Mouse (Mus musculus): ENCODE measurements around the gene Mindy4. TPM values are rescaled to one million over a fixed set of nuclear protein-coding genes. Genes with fewer than 3 reads are reported as not detected.
A peak's percentile ranks its signal among the peaks of the same experiment; 100 is the strongest.

Gene Mindy4
- polyA plus RNA-seq, 1 experiment from 2014 or later = 1.2 TPM

DNA sequence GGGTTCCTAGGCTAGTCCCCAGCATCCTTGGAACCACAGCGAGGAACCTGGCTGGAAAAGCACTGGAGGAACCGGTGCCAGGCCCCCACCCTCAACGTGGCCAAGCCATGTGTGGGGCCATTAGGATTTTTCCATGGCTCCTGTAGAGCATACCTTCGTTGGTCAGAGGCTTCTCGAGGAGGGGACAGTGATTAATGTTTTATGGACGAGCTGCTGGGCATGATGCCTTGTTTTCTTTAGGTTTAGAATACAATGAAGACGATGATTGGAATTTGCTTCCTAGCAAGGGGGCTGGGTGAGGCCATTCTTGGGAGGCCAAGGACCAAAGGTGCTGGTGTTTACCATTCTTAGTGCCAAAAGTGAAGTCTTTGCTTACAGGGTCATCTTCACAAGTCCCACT is 148.5 kb downstream of the Mindy4 start:
- Histone ChIP-seq H3K9ac (ENCODE audit: low read depth, low read length) (no peak overlapping the region), H3K36me3 (ENCODE audit: control insufficient read depth, insufficient read depth) (no peaks in the 10 kb centered on the region), H3K4me1 (ENCODE audit: control insufficient read depth, low read depth, low read length) (peaks cover 38% of the 10 kb centered on the region), H3K9me3 (replicated peaks; ENCODE audit: control insufficient read depth, low read length) (no peaks in the 10 kb centered on the region), H3K4me3 (ENCODE audit: low read depth, low read length) (no peak overlapping the region), H3K4me2 (ENCODE audit: low read depth, low read length) (no peak overlapping the region), H3K27ac (ENCODE audit: low read length) (no peak overlapping the region), H3K27me3 (ENCODE audit: control insufficient read depth, insufficient read depth, low read depth, low read length) (no peaks in the 10 kb centered on the region)
- ATAC-seq (ENCODE audit: low read depth) = no peak
- WGBS (ENCODE audit: insufficient replicate concordance) = 59% methylated on average over 7 of the region's 7 CpGs

DNA sequence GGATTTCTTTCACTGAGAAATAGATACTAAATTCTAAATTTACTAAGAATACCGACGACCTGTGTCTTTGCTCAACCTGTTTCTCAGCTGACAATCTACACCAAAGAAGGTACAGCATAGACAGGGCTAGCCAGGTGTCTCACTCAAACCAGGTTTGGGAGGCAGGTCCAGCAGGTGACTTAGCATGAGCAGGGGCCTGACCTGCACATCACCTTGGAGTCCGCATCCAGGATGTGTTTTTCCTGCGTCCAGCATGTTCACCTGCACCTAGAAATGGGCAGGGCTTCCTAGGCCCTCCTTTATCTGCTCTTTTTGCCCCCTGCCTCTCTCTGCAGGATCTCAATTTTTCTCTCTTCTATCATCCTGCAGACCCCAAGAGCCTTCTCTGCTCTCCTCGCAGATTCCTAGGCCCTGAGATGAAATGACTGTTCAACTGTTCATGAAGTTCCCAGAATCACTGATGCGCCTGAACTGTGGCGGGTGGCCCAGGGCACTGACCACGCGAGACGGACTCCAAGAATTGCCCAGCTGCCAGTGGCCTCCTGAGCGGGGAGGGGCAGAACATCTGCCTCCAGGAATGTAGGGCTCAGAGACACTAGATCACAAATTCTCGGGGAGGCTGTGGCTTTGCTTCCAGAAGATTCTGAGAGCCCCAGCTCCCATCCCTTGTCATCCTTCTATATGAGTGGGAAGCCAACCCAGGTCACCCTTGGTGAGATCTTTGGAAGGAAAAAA is 150.7 kb downstream of the Mindy4 start:
- Histone ChIP-seq H3K9me3 (replicated peaks; ENCODE audit: control insufficient read depth, low read length) (no peaks in the 10 kb centered on the region), H3K27me3 (ENCODE audit: control insufficient read depth, insufficient read depth, low read depth, low read length) (no peaks in the 10 kb centered on the region), H3K4me2 (ENCODE audit: low read depth, low read length) (no peak overlapping the region), H3K36me3 (ENCODE audit: control insufficient read depth, insufficient read depth) (no peaks in the 10 kb centered on the region), H3K4me3 (ENCODE audit: low read depth, low read length) (no peak overlapping the region), H3K4me1 (ENCODE audit: control insufficient read depth, low read depth, low read length) (peaks cover 39% of the 10 kb centered on the region), H3K9ac (ENCODE audit: low read depth, low read length) (no peak overlapping the region), H3K27ac (ENCODE audit: low read length) (no peak overlapping the region)
- 72% methylated on average over 12 of the region's 12 CpGs for WGBS (ENCODE audit: insufficient replicate concordance)
- ATAC-seq (ENCODE audit: low read depth) = no peak

DNA sequence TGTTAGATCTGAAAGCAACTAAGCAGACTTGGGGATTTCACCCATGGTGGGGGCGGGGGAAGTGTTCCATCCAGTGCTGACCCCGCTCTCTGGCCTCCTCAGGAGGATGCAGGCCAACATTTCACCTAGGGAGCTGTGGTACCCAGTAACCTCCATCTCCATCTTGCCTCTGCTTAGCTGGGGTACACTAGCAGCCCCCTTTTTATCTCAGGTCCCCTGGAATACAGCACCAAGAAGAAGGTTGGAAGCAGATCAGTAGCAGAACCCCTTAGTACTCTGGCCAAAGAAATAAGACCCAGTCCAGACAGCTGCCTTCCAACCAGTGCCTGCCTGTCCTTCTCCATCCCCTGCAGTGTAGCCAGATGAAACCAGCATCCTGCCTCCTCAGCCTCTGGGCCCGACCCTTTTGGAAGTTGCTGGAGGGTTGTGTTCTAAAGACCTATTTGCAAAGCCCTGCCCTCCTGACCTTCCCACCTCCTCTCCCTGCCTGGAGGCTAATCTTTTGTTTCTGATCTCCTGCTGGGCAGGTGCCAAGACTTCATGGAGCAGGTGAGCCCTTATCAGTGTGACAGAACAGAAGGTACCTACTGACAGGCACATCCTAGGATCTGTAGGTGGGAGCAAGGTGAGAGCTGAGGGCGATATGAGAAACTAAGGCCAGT is 151.4 kb downstream of the Mindy4 start:
- Histone ChIP-seq H3K36me3 (ENCODE audit: control insufficient read depth, insufficient read depth) (no peaks in the 10 kb centered on the region), H3K9me3 (replicated peaks; ENCODE audit: control insufficient read depth, low read length) (no peaks in the 10 kb centered on the region), H3K4me1 (ENCODE audit: control insufficient read depth, low read depth, low read length) (peaks cover 40% of the 10 kb centered on the region), H3K27ac (ENCODE audit: low read length) (no peak overlapping the region), H3K4me3 (ENCODE audit: low read depth, low read length) (no peak overlapping the region), H3K9ac (ENCODE audit: low read depth, low read length) (no peak overlapping the region), H3K27me3 (ENCODE audit: control insufficient read depth, insufficient read depth, low read depth, low read length) (no peaks in the 10 kb centered on the region), H3K4me2 (ENCODE audit: low read depth, low read length) (no peak overlapping the region)
- ATAC-seq (ENCODE audit: low read depth) = no peak
- 69% methylated on average over 4 of the region's 4 CpGs for WGBS (ENCODE audit: insufficient replicate concordance)

DNA sequence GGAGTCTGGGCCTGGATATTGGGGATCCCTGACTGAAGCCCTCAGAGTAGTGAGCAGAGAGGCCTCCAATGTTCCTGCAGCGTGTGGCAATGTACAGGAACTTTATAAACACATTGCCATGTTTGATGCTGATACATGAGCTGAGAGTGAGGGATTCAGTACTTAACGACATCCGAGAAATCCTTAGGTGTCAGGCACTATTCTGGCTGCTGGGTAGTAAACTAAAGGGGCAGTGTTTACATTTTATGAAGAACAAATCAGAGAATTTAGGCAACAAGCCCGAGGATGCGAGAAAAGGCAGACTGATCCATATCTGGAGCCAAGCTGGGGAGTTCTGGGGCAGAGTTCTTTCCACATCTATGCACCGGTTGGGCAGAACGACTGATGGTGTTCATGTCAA is 152.4 kb downstream of the Mindy4 start:
- Histone ChIP-seq H3K4me3 (ENCODE audit: low read depth, low read length) (no peak overlapping the region), H3K27me3 (ENCODE audit: control insufficient read depth, insufficient read depth, low read depth, low read length) (no peaks in the 10 kb centered on the region), H3K4me2 (ENCODE audit: low read depth, low read length) (no peak overlapping the region), H3K36me3 (ENCODE audit: control insufficient read depth, insufficient read depth) (no peaks in the 10 kb centered on the region), H3K9ac (ENCODE audit: low read depth, low read length) (no peak overlapping the region), H3K9me3 (replicated peaks; ENCODE audit: control insufficient read depth, low read length) (no peaks in the 10 kb centered on the region), H3K4me1 (ENCODE audit: control insufficient read depth, low read depth, low read length) (peaks cover 49% of the 10 kb centered on the region), H3K27ac (ENCODE audit: low read length) (peak overlapping the region; percentile 64)
- no peak for ATAC-seq (ENCODE audit: low read depth)
- WGBS (ENCODE audit: insufficient replicate concordance) = 58% methylated on average over 7 of the region's 7 CpGs

DNA sequence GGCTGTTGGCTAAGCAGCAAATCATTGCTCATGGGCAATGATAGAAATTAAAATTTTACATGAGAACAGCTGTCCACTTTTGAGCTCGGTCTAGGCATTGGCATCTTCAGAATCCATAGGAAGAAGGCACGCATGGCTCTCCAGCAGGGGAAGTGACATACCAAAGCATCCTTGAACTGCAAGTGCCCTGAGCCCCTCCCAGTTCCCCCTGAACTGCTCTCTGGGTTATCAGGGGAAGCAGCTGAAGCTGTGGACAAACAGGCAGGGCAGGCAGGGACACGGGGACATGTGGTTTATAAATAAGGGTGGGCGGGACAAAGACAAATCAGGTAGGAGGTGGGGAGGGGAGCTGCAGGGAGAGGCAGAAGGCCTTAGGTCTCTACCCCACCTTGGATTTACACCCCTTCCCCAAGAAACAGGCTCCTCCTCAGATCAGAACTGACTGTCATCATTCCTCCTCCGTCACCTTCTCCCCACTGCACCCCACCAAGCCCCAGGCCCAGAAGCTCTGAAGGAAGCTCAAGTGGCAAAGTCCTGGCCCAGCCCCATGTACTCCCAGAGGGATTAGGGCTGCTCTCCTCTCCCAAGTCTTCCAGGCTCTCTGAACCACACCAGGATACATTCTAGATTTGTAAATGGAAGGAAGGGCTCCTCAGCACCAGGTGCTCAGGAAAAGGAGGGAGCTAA is 153.0 kb downstream of the Mindy4 start:
- H3K9ac ChIP-seq (ENCODE audit: low read depth, low read length) = peak overlapping the region; percentile 31; the same call in 1 of the 2 replicates
- H3K27ac ChIP-seq (ENCODE audit: low read length) = peak overlapping the region; percentile 64
- H3K4me2 ChIP-seq (ENCODE audit: low read depth, low read length) = no peak overlapping the region
- H3K27me3 ChIP-seq (ENCODE audit: control insufficient read depth, insufficient read depth, low read depth, low read length) = no peaks in the 10 kb centered on the region
- no peaks in the 10 kb centered on the region for H3K36me3 ChIP-seq (ENCODE audit: control insufficient read depth, insufficient read depth)
- H3K9me3 ChIP-seq (replicated peaks; ENCODE audit: control insufficient read depth, low read length) = no peaks in the 10 kb centered on the region
- WGBS (ENCODE audit: insufficient replicate concordance) = 15% methylated on average over 5 of the region's 5 CpGs
- ATAC-seq (ENCODE audit: low read depth) = peak; percentile 35
- no peak overlapping the region for H3K4me3 ChIP-seq (ENCODE audit: low read depth, low read length)
- peaks cover 53% of the 10 kb centered on the region for H3K4me1 ChIP-seq (ENCODE audit: control insufficient read depth, low read depth, low read length)

DNA sequence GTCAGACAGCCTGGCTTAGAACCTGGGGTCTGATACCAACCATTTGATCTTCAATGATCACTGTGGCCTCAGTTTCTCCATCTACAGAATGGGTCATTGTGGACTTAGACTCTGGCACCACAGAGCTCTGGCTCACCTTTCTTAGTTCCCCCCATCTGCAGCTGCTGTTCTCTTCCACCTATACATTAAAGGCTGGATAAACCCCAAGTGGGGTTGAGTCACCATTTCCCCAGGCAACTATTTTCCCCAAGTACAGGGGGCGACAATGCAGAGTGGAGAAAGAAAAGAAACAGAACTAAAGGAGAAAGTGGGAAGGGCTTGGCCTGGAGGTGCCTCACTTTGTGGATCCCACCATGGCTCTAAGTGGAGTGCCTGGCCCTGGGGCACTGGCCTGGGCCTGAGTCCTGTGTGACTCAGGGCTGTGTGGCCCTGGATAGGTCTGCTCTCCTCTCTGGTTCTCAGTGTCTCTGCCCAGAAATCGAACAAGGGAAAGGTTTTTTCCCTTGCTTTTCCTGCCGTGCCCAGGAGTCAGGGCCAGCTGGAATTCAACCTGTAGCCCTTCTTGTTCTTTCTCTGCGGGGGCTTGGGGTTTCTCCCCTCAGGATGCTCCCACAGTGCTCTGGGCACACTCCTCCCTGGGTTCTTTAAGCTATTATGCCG is 153.9 kb downstream of the Mindy4 start:
- peaks cover 53% of the 10 kb centered on the region for H3K4me1 ChIP-seq (ENCODE audit: control insufficient read depth, low read depth, low read length)
- H3K9ac ChIP-seq (ENCODE audit: low read depth, low read length) = no peak overlapping the region

DNA sequence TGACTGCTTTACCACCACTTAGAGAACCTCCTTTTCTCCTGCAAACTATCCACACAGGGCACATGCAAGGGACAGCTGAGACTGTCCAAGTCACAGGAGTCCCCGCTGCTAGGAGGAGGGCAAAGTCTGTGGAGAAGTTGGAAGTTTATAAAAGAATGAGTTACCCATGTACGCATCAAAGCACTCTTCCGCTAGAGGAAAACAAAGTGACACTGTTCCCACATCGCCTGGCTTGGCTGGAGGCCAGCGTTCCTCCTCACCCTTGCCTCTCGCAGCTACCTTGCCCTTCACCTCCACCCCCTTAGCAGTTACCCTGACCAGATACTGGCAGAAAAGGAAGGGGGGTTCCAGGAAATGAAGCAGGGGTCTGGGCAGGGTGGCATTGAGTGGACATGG is 154.5 kb downstream of the Mindy4 start:
- Histone ChIP-seq H3K27me3 (ENCODE audit: control insufficient read depth, insufficient read depth, low read depth, low read length) (no peaks in the 10 kb centered on the region), H3K4me3 (ENCODE audit: low read depth, low read length) (no peak overlapping the region), H3K9ac (ENCODE audit: low read depth, low read length) (no peak overlapping the region), H3K27ac (ENCODE audit: low read length) (peak overlapping the region; percentile 37), H3K36me3 (ENCODE audit: control insufficient read depth, insufficient read depth) (no peaks in the 10 kb centered on the region), H3K4me1 (ENCODE audit: control insufficient read depth, low read depth, low read length) (peaks cover 54% of the 10 kb centered on the region), H3K4me2 (ENCODE audit: low read depth, low read length) (no peak overlapping the region), H3K9me3 (replicated peaks; ENCODE audit: control insufficient read depth, low read length) (no peaks in the 10 kb centered on the region)
- ATAC-seq (ENCODE audit: low read depth) = no peak
- 66% methylated on average over 6 of the region's 6 CpGs for WGBS (ENCODE audit: insufficient replicate concordance)

More for the DNA sequence above, 153.9 kb downstream of the Mindy4 start:
- Histone ChIP-seq H3K27me3 (ENCODE audit: control insufficient read depth, insufficient read depth, low read depth, low read length) (no peaks in the 10 kb centered on the region), H3K9me3 (replicated peaks; ENCODE audit: control insufficient read depth, low read length) (no peaks in the 10 kb centered on the region), H3K4me3 (ENCODE audit: low read depth, low read length) (no peak overlapping the region), H3K36me3 (ENCODE audit: control insufficient read depth, insufficient read depth) (no peaks in the 10 kb centered on the region), H3K27ac (ENCODE audit: low read length) (peak overlapping the region; percentile 37), H3K4me2 (ENCODE audit: low read depth, low read length) (no peak overlapping the region)
- ATAC-seq (ENCODE audit: low read depth) = no peak
- WGBS (ENCODE audit: insufficient replicate concordance) = 62% methylated on average over 5 of the region's 5 CpGs

DNA sequence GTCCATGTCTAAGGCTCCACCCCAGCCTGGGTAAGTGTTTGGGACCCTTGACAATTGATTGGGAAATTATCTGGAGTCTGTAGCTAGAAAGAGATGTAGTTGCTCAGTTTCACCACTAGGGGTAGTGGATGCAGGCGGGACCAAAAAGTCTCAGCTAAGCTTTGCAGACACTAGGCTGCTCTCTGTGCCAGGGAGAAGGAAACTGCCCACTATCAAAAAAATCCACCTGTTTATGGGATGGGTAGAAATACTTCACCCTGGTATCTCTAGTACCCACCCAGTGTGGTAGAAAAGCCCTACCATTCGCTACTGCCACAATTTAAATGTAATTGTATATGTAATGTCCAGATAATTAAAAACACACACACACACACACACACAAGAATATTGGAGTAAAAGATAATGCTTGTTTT is 155.6 kb downstream of the Mindy4 start:
- H3K27ac ChIP-seq (ENCODE audit: low read length) = peak overlapping the region; percentile 76
- peak; percentile 96 for ATAC-seq (ENCODE audit: low read depth)
- peaks cover 55% of the 10 kb centered on the region for H3K4me1 ChIP-seq (ENCODE audit: control insufficient read depth, low read depth, low read length)
- no peaks in the 10 kb centered on the region for H3K27me3 ChIP-seq (ENCODE audit: control insufficient read depth, insufficient read depth, low read depth, low read length)
- peak overlapping the region; percentile 38; the same call in 1 of the 2 replicates for H3K9ac ChIP-seq (ENCODE audit: low read depth, low read length)
- peak overlapping the region; percentile 41 for H3K4me2 ChIP-seq (ENCODE audit: low read depth, low read length)
- H3K9me3 ChIP-seq (replicated peaks; ENCODE audit: control insufficient read depth, low read length) = no peaks in the 10 kb centered on the region
- no peaks in the 10 kb centered on the region for H3K36me3 ChIP-seq (ENCODE audit: control insufficient read depth, insufficient read depth)
- H3K4me3 ChIP-seq (ENCODE audit: low read depth, low read length) = no peak overlapping the region
- 15% methylated on average over 2 of the region's 2 CpGs for whole genome bisulfite sequencing (ENCODE audit: insufficient replicate concordance)

Data from liver, embryonic 16.5 days (tissue).